Mouse (Mus musculus) intestine, embryonic 14.5 days (tissue): Measurements from ENCODE around the gene Cracr2a. TPM values are rescaled to one million over a fixed set of nuclear protein-coding genes. Genes with fewer than 3 reads are reported as not detected.

Experiments
- ATAC-seq: fragments of 200-750 bp; cut with Nextera tagmentation; replicated peaks from 2 replicates; pipeline ENCODE4 v1.8.0; 2017; ENCODE audit warnings: low read depth, moderate number of reproducible peaks, moderate TSS enrichment, moderate library complexity; ENCODE audit not compliant: low FRiP score, low TSS enrichment
- DNase-seq: peaks from one replicate; pipeline ENCODE4 v3.0.0-alpha.2; 2018; ENCODE audit warnings: low spot score
- H3K27ac ChIP-seq: fragments of 300-500 bp; sonication (generic); 2 replicates; pipeline ENCODE4 v1.5.1; 2014; ENCODE audit warnings: low read depth, mild to moderate bottlenecking, control low read depth
- H3K27me3 ChIP-seq: fragments of 300-500 bp; sonication (generic); replicated peaks from 2 replicates; pipeline ENCODE4 v1.6.1; 2014; ENCODE audit warnings: low read length, control low read depth; ENCODE audit not compliant: control insufficient read depth, insufficient read depth
- H3K36me3 ChIP-seq: fragments of 300-500 bp; sonication (generic); 2 replicates; pipeline ENCODE4 v1.6.1; 2014; ENCODE audit warnings: low read length, control low read depth; ENCODE audit not compliant: control insufficient read depth, insufficient read depth
- H3K4me1 ChIP-seq: fragments of 300-500 bp; sonication (generic); replicated peaks from 2 replicates; pipeline ENCODE4 v1.6.1; 2014; ENCODE audit warnings: low read length, control low read depth, mixed read lengths; ENCODE audit not compliant: control insufficient read depth, insufficient read depth
- H3K4me2 ChIP-seq: fragments of 300-500 bp; sonication (generic); 2 replicates; pipeline ENCODE4 v1.6.1; 2014; ENCODE audit warnings: low read length
- H3K4me3 ChIP-seq: fragments of 300-500 bp; sonication (generic); 2 replicates; pipeline ENCODE4 v1.5.1; 2014; ENCODE audit warnings: low read depth, low read length, control low read depth, mixed read lengths
- H3K9ac ChIP-seq: fragments of 300-500 bp; sonication (generic); 2 replicates; pipeline ENCODE4 v1.6.1; 2014; ENCODE audit warnings: mild to moderate bottlenecking, low read length
- H3K9me3 ChIP-seq: fragments of 300-500 bp; sonication (generic); 2 replicates; pipeline ENCODE4 v1.6.1; 2016; ENCODE audit warnings: low read length, control low read depth; ENCODE audit not compliant: control insufficient read depth
- WGBS: fragments of 180-500 bp; shearing (Covaris S2); extraction: QIAGEN DNeasy Blood & Tissue Kit; methylation state at CpG from one replicate; pipeline ENCODE4 v1.1.7; 2014; 5-methylcytosine and 5-hydroxymethylcytosine counted together
- polyA plus RNA-seq: library from polyadenylated mRNA; unstranded; fragments of >200 nt; fragmentation: Nextera tagmentation; extraction: Ambion mirVana; gene quantifications from 2 replicates; pipeline ENCODE4 v1.2.1, GENCODE M21; 2014

Cracr2a gene
- polyA plus RNA-seq, 1 experiment from 2014 or later = 2.1 TPM

GRCm38 (mm10) chr6:127708218-127708628 is 147.1 kb downstream of the Cracr2a start:
- Histone ChIP-seq H3K4me2 (0 out of 2 replicates have a peak overlapping the region, but pooled peaks have one; percentile 3), H3K36me3 (no peaks in the 10 kb centered on the region), H3K4me3 (no peak overlapping the region), H3K27me3 (no peaks in the 10 kb centered on the region), H3K4me1 (peaks cover 6% of the 10 kb centered on the region), H3K9ac (no peak overlapping the region), H3K9me3 (no peaks in the 10 kb centered on the region), H3K27ac (peak overlapping the region; percentile 57; the same call in 1 of the 2 replicates)
- WGBS = 20% methylated on average over 1 of the region's 1 CpGs
- DNase-seq = peak; percentile 53
- peak; percentile 72 for ATAC-seq

- Histone ChIP-seq H3K4me2 (no peak overlapping the region), H3K4me3 (no peak overlapping the region), H3K9ac (no peak overlapping the region), H3K36me3 (no peaks in the 10 kb centered on the region), H3K27ac (no peak overlapping the region), H3K9me3 (no peaks in the 10 kb centered on the region), H3K4me1 (no peaks in the 10 kb centered on the region), H3K27me3 (no peaks in the 10 kb centered on the region)
- 34% methylated on average over 5 of the region's 5 CpGs for WGBS
- ATAC-seq (no peak), DNase-seq (no peak)
Measured at GRCm38 (mm10) chr6:127714906-127715305, 153.8 kb downstream of the Cracr2a start.

DNA sequence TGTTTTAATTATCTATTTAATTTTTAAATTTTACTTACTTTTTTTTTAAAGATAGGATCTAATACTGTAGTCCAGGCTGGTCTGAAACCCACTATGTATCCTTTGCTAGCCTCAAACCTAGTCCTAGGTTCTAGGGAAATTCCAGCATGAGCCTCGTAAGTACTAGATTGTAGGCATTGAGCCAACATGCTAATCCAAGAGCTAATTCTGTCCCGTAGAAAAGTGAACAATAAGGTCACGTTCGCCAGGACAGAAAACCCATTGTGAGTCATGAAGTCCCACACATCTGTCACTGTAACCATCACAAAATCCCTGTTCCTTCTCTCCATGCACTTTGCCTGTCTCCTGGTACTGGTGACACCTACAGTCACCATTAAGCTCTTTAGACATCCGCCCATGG is 154.3 kb downstream of the Cracr2a start:
- Histone ChIP-seq H3K36me3 (no peaks in the 10 kb centered on the region), H3K4me3 (no peak overlapping the region), H3K27me3 (no peaks in the 10 kb centered on the region), H3K9ac (no peak overlapping the region), H3K4me2 (no peak overlapping the region), H3K27ac (no peak overlapping the region), H3K4me1 (no peaks in the 10 kb centered on the region), H3K9me3 (no peaks in the 10 kb centered on the region)
- no peak for ATAC-seq
- WGBS = 72% methylated on average over 5 of the region's 5 CpGs
- DNase-seq = no peak

DNA sequence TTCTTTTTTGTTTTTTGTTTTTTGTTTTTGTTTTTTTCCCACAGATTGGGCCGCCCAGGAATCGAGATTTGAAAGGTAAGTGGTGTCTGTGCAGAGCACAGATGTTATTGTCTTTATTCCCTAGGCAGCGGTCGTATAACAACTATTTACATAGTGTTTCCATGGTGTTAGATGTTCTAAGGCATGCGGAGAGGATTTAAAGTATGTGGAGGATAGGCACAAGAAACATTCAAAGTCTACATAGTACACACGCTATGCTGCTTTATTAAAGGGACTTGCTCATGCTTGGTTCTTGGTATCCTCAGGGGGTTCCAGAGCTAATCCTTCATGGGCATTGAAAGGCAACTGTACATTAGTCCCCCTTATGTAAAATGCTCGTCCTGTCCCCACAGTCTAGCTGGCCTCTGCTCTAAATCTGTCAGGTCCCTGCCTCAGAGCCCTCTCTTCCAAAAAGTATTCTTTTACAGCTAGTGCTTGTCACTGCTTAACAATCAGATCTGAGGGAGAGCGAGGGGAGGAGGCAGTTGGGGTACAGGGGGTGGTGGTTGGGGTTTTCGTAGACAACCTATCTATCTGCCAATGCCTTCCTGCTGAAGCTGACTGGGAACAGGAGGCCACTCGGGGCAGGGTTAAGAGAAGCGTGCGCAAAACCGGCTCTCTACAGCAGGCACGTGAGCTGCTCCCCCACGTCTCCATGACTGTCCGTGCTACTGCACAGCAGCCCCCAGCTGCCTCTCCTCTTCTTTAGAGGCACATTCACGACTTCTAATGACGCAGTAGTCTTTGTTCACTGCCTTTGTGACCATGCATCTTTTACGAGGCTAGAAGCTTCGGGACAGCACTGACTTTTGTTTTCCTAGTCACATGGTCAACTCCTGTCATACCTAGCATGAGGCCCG is 156.3 kb downstream of the Cracr2a start:
- ATAC-seq = no peak
- no peak overlapping the region for H3K4me3 ChIP-seq
- no peak overlapping the region for H3K4me2 ChIP-seq
- DNase-seq = peak; percentile 62
- no peaks in the 10 kb centered on the region for H3K36me3 ChIP-seq
- no peaks in the 10 kb centered on the region for H3K27me3 ChIP-seq
- H3K4me1 ChIP-seq = no peaks in the 10 kb centered on the region
- no peaks in the 10 kb centered on the region for H3K9me3 ChIP-seq
- 42% methylated on average over 21 of the region's 21 CpGs for WGBS
- H3K27ac ChIP-seq = no peak overlapping the region
- H3K9ac ChIP-seq = no peak overlapping the region

DNA sequence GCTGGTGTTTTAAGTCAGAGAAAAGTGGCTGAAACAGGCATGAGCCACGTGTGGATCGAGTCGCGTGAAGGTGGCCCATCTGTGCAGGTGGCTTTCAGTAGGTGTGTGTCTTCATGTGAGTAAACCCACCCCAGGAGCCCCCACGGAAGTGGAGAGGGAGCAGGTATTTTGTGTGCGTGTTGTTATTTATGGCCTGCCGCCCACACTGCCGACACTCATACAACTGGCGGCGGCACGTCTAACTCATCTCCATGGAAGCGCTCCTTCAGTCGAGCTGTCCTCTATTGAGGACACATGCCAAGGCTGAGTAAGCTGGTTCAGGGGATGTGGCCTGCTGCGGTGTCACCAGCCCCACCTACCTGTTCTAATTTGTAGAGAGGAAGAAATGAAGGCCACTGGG is 158.7 kb downstream of the Cracr2a start:
- Histone ChIP-seq H3K36me3 (no peaks in the 10 kb centered on the region), H3K27me3 (no peaks in the 10 kb centered on the region), H3K4me3 (no peak overlapping the region), H3K9ac (no peak overlapping the region), H3K4me2 (no peak overlapping the region), H3K4me1 (no peaks in the 10 kb centered on the region), H3K9me3 (no peaks in the 10 kb centered on the region), H3K27ac (no peak overlapping the region)
- WGBS = 89% methylated on average over 14 of the region's 14 CpGs
- ATAC-seq (no peak), DNase-seq (no peak)

DNA sequence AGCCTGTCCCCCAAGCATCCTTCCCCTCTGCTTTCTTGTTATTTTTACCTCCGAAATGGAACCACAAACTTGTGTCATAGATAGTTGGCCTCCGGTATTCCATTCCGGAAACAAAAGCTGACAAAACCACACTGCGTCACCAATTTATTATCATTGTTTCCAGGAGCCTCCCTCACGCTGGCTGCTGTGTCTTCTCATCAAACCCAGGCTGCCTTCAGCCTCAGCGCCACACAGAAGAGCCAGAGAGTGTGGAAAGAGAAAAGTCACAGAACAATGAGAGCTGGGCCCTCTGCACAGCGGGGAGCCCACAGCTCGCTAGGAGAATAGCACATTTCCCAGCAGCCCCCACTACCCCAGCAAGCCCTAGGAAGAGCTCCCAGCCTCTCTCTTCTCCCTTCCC is 162.0 kb downstream of the Cracr2a start:
- H3K9ac ChIP-seq = no peak overlapping the region
- no peak overlapping the region for H3K27ac ChIP-seq
- no peaks in the 10 kb centered on the region for H3K27me3 ChIP-seq
- H3K4me1 ChIP-seq = no peaks in the 10 kb centered on the region
- no peaks in the 10 kb centered on the region for H3K36me3 ChIP-seq
- DNase-seq = no peak
- no peak overlapping the region for H3K4me3 ChIP-seq
- H3K9me3 ChIP-seq = no peaks in the 10 kb centered on the region
- 56% methylated on average over 8 of the region's 8 CpGs for WGBS
- no peak for ATAC-seq
- no peak overlapping the region for H3K4me2 ChIP-seq

Other genes starting within 250 kb of the Cracr2a start
- 24.6 and 26.8 TPM in 2 replicates for gene Parp11, start 114.5 kb upstream of the Cracr2a start, polyA plus RNA-seq
- gene Prmt8, start 208.1 kb downstream of the Cracr2a start, polyA plus RNA-seq = 0.19 and 0.35 TPM in 2 replicates